Mouse (Mus musculus) cerebellum, adult 8-10 months (tissue): ENCODE measurements around the gene Large2.

Source experiments
- DNase-seq: peaks from one replicate; pipeline ENCODE4 v3.0.0; 2022

Large2 gene

GRCm38 (mm10) chr2:92371971-92372690, 2.5 kb downstream of the Large2 start:
- no peak for DNase-seq

- DNase-seq: peak; percentile 34
Measured at GRCm38 (mm10) chr2:92370821-92371805, 3.6 kb downstream of the Large2 start.

GRCm38 (mm10) chr2:92370375-92370774, 4.3 kb downstream of the Large2 start:
- DNase-seq: peak; percentile 29

- DNase-seq: no peak
Measured at GRCm38 (mm10) chr2:92367383-92368029, 7.2 kb downstream of the Large2 start.

- DNase-seq: no peak
Measured at GRCm38 (mm10) chr2:92365568-92365967, 9.1 kb downstream of the Large2 start.

- no peak for DNase-seq
Measured at GRCm38 (mm10) chr2:92364086-92364485, 10.6 kb downstream of the Large2 start.

GRCm38 (mm10) chr2:92362571-92363228, 12.0 kb downstream of the Large2 start:
- no peak for DNase-seq

GRCm38 (mm10) chr2:92361795-92362194, 12.9 kb downstream of the Large2 start:
- no peak for DNase-seq

GRCm38 (mm10) chr2:92360893-92361292, 13.8 kb downstream of the Large2 start:
- no peak for DNase-seq

GRCm38 (mm10) chr2:92360186-92360823, 14.4 kb downstream of the Large2 start:
- peak; percentile 27 for DNase-seq

GRCm38 (mm10) chr2:92359301-92359700, 15.4 kb downstream of the Large2 start:
- DNase-seq: no peak

GRCm38 (mm10) chr2:92354224-92354623, 20.4 kb downstream of the Large2 start:
- DNase-seq: no peak

- no peak for DNase-seq
Measured at GRCm38 (mm10) chr2:92353402-92353801, 21.3 kb downstream of the Large2 start.

GRCm38 (mm10) chr2:92350686-92351085, 24.0 kb downstream of the Large2 start:
- DNase-seq: no peak

GRCm38 (mm10) chr2:92349589-92350425, 24.9 kb downstream of the Large2 start:
- DNase-seq: no peak

GRCm38 (mm10) chr2:92347191-92347590, 27.5 kb downstream of the Large2 start:
- no peak for DNase-seq

GRCm38 (mm10) chr2:92342418-92342817, 32.3 kb downstream of the Large2 start:
- no peak for DNase-seq

- DNase-seq: no peak
Measured at GRCm38 (mm10) chr2:92331871-92332270, 42.8 kb downstream of the Large2 start.

- peak; percentile 27 for DNase-seq
Measured at GRCm38 (mm10) chr2:92331410-92331809, 43.3 kb downstream of the Large2 start.

GRCm38 (mm10) chr2:92330840-92331239, 43.8 kb downstream of the Large2 start:
- DNase-seq: peak; percentile 39

- no peak for DNase-seq
Measured at GRCm38 (mm10) chr2:92328206-92328605, 46.5 kb downstream of the Large2 start.
